Mouse (Mus musculus) midbrain, embryonic 12.5 days (tissue): ENCODE measurements around the gene Slc38a1. TPM values are rescaled to one million over a fixed set of nuclear protein-coding genes. Genes with fewer than 3 reads are reported as not detected.

Source experiments
- ATAC-seq: fragments of 200-750 bp; cut with Nextera tagmentation; 2 replicates; pipeline ENCODE4 v1.8.0; 2017; ENCODE audit warnings: low read depth, moderate TSS enrichment, moderate library complexity; ENCODE audit not compliant: low FRiP score
- H3K27ac ChIP-seq: fragments of 300-500 bp; sonication (generic); replicated peaks from 2 replicates; pipeline ENCODE4 v1.5.1; 2016; ENCODE audit warnings: mild to moderate bottlenecking
- H3K27me3 ChIP-seq: fragments of 300-500 bp; sonication (generic); 2 replicates; pipeline ENCODE4 v1.6.1; 2016; ENCODE audit warnings: mild to moderate bottlenecking
- H3K36me3 ChIP-seq: fragments of 300-500 bp; sonication (generic); 2 replicates; pipeline ENCODE4 v1.6.1; 2016
- H3K4me1 ChIP-seq: fragments of 300-500 bp; sonication (generic); 2 replicates; pipeline ENCODE4 v1.6.1; 2016
- H3K4me2 ChIP-seq: fragments of 300-500 bp; sonication (generic); replicated peaks from 2 replicates; pipeline ENCODE4 v1.6.1; 2016; ENCODE audit warnings: mild to moderate bottlenecking, moderate library complexity
- H3K4me3 ChIP-seq: fragments of 300-500 bp; sonication (generic); 2 replicates; pipeline ENCODE4 v1.5.1; 2016; ENCODE audit warnings: mild to moderate bottlenecking
- H3K9ac ChIP-seq: fragments of 300-500 bp; sonication (generic); replicated peaks from 2 replicates; pipeline ENCODE4 v1.6.1; 2016; ENCODE audit warnings: mild to moderate bottlenecking, moderate library complexity
- H3K9me3 ChIP-seq: fragments of 300-500 bp; sonication (generic); 2 replicates; pipeline ENCODE4 v1.6.1; 2016; ENCODE audit warnings: mild to moderate bottlenecking
- WGBS: fragments of 180-500 bp; shearing (Covaris S2); methylation state at CpG from one replicate; pipeline ENCODE4 v1.1.7; 2016; 5-methylcytosine and 5-hydroxymethylcytosine counted together
- polyA plus RNA-seq: library from polyadenylated mRNA; unstranded; fragments of >200 nt; fragmentation: Nextera tagmentation; extraction: Ambion mirVana; gene quantifications from 2 replicates; pipeline ENCODE4 v1.2.1, GENCODE M21; 2016

Gene Slc38a1
- polyA plus RNA-seq = 149 and 150 TPM in 2 replicates

- Histone ChIP-seq H3K27ac (peak within 1 kb of the TSS; percentile 100), H3K36me3 (peaks cover 11% of the 10 kb centered on the region; the same call in 1 of the 2 replicates), H3K27me3 (no peaks in the 10 kb centered on the region), H3K9me3 (no peaks in the 10 kb centered on the region), H3K4me3 (peak within 1 kb of the TSS; percentile 91), H3K4me1 (peaks cover 27% of the 10 kb centered on the region), H3K9ac (peak within 1 kb of the TSS; percentile 99), H3K4me2 (peak within 1 kb of the TSS; percentile 66)
- WGBS = under 1% methylated on average over 58 of the region's 70 CpGs
- peak; percentile 84 for ATAC-seq
These were observed at the start of gene Slc38a1 for GRCm38 (mm10) chr15:96642436-96643405. Gene Slc38a1, minus strand, starts transcription at chr15:96642913.

DNA sequence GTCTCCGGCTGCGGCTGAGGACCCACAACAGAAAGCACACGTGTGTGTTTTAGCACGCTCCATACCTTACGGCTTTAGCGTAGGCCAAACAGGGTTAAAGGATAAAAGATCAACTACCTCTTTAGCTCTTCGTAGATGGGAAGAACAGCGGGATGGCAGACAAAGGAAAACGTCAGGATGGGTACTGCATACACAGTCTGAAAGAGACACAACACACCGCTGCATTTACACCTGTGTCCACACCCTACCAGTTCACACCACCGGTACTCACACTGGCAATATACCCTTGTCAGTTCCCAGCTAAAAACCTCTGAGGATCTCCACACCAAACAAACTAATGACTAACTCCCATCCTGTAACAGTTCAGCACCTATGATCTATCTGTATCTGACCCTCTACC lies 49.7 kb upstream of the Slc38a1 start:
- ATAC-seq = no peak
- no peak overlapping the region for H3K27ac ChIP-seq
- H3K36me3 ChIP-seq = peaks cover 90% of the 10 kb centered on the region
- H3K4me1 ChIP-seq = peaks cover 20% of the 10 kb centered on the region
- H3K4me3 ChIP-seq = no peak overlapping the region
- no peak overlapping the region for H3K9ac ChIP-seq
- H3K9me3 ChIP-seq = no peaks in the 10 kb centered on the region
- no peaks in the 10 kb centered on the region for H3K27me3 ChIP-seq
- H3K4me2 ChIP-seq = no peak overlapping the region
- WGBS = 95% methylated on average over 11 of the region's 11 CpGs

DNA sequence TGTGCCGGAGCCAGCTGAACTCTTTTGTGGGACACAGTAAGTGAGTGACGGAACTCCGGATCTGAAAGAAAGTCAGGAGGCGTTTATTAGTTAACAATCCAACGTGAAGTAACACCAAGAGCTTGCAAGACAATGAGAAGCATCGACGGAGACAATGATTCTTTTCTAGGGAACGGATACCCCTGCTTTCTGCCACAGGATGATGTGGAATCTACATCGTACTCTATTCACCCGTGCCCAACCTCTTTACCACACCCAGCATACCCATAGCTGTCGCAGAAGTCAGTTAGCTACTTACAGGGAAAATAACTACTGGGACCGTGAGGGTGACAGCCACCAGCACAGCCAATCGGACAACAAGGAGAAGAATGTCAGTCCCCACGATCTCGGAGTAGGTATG lies 48.7 kb upstream of the Slc38a1 start:
- no peaks in the 10 kb centered on the region for H3K9me3 ChIP-seq
- no peak overlapping the region for H3K4me2 ChIP-seq
- H3K4me1 ChIP-seq = peaks cover 10% of the 10 kb centered on the region
- 91% methylated on average over 15 of the region's 15 CpGs for WGBS
- H3K36me3 ChIP-seq = peaks cover 86% of the 10 kb centered on the region
- no peak overlapping the region for H3K4me3 ChIP-seq
- no peaks in the 10 kb centered on the region for H3K27me3 ChIP-seq
- no peak overlapping the region for H3K9ac ChIP-seq
- no peak for ATAC-seq
- no peak overlapping the region for H3K27ac ChIP-seq

DNA sequence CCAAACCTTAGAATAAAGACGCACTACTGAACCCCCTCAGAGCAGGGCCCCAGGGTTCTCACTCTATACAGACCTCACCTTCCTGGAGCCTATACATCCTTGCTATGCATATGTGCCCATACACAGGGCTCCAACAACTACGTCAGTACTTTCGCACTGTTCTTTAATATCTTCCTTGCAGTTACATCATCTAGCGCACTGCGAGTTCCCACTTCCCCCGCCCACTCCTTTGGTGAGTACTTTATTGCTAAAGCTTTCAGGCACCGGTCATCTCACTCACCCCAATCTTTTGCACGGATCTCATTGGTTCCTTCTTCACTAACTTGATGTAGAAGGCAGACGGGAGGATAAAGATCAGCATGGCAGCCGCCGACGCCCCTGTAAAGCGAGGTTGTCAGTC lies 48.1 kb upstream of the Slc38a1 start:
- Histone ChIP-seq H3K9me3 (no peaks in the 10 kb centered on the region), H3K27ac (no peak overlapping the region), H3K9ac (no peak overlapping the region), H3K4me3 (no peak overlapping the region), H3K4me1 (peaks cover 4% of the 10 kb centered on the region; the same call in 1 of the 2 replicates), H3K36me3 (peaks cover 81% of the 10 kb centered on the region), H3K27me3 (no peaks in the 10 kb centered on the region), H3K4me2 (no peak overlapping the region)
- 95% methylated on average over 13 of the region's 13 CpGs for WGBS
- ATAC-seq = no peak

GRCm38 (mm10) chr15:96689919-96690318 lies 47.2 kb upstream of the Slc38a1 start:
- H3K4me1 ChIP-seq = no peaks in the 10 kb centered on the region
- ATAC-seq = no peak
- no peak overlapping the region for H3K27ac ChIP-seq
- no peak overlapping the region for H3K4me3 ChIP-seq
- no peak overlapping the region for H3K4me2 ChIP-seq
- WGBS = 93% methylated on average over 9 of the region's 9 CpGs
- H3K36me3 ChIP-seq = peaks cover 72% of the 10 kb centered on the region
- no peaks in the 10 kb centered on the region for H3K9me3 ChIP-seq
- no peaks in the 10 kb centered on the region for H3K27me3 ChIP-seq
- no peak overlapping the region for H3K9ac ChIP-seq

DNA sequence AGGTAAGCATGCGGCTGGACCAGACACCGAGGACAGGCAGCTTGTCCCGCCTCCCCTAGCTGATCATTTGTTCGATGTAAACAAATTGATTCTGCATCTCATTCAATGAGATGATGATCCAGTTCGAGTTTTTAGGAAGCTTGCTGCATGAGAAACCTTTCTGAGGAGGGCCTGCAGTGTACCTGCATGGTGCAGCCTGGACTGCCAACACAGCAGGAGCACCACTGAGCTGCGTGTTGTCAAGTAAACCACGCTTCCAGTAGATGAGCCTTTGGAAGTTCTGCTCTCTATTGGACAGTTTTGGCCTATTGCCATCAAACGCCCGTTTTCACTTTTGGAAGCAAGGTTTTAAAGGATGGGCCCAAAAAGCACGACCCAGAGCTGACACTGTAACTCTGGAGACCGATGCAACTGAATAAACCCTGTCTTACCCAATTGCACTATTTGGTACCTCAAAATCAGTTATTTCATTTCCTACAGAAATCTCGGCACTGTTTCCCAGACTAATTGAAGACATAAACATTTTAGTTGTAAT lies 46.1 kb upstream of the Slc38a1 start:
- Histone ChIP-seq H3K36me3 (peaks cover 62% of the 10 kb centered on the region), H3K9me3 (no peaks in the 10 kb centered on the region), H3K9ac (no peak overlapping the region), H3K27me3 (no peaks in the 10 kb centered on the region), H3K4me2 (no peak overlapping the region), H3K4me3 (no peak overlapping the region), H3K27ac (no peak overlapping the region), H3K4me1 (peaks cover 2% of the 10 kb centered on the region; the same call in 1 of the 2 replicates)
- ATAC-seq = no peak
- WGBS = 94% methylated on average over 12 of the region's 12 CpGs

DNA sequence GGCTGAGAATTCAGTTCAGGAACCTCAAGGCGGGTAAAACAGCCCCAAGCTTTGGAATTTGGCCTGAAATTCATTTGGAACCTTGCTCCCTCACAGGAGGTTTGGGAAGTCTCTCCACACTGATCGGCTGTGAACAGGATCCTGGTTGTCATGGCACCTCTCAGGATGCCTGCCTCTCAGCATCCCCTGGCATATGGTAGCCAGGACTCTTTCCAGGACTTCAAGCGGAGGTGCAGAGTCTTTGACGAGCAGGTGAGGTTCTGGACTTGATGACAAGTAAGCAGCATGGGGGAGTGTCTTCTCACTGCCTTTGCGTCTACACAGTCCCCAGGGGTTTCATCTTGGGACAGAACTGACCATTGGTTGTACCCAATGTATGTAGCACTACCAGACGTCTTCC lies 45.3 kb upstream of the Slc38a1 start:
- Histone ChIP-seq H3K9me3 (no peaks in the 10 kb centered on the region), H3K4me1 (peaks cover 2% of the 10 kb centered on the region; the same call in 1 of the 2 replicates), H3K36me3 (peaks cover 54% of the 10 kb centered on the region), H3K4me2 (no peak overlapping the region), H3K27ac (no peak overlapping the region), H3K4me3 (no peak overlapping the region), H3K27me3 (no peaks in the 10 kb centered on the region), H3K9ac (no peak overlapping the region)
- 86% methylated on average over 6 of the region's 6 CpGs for WGBS
- ATAC-seq = no peak

DNA sequence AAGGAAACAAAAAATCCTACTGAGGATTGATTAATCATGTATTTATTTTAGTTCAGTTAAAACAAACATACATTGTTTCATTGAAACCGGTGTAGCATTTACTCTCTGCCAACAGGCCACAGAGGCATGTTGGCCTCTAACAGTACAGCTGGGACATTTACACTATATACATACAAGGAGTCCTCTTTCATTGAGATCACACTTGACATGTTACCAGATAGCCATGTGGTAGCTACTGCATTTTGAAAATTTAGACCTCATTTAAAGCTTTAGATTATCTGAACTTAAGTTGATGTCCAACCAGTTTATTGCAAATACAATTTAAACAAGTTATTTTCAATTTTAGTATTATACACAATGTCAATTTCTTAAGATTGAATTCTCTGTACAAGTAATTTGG lies 44.7 kb upstream of the Slc38a1 start:
- Histone ChIP-seq H3K27ac (no peak overlapping the region), H3K4me2 (no peak overlapping the region), H3K4me1 (peaks cover 2% of the 10 kb centered on the region; the same call in 1 of the 2 replicates), H3K9ac (no peak overlapping the region), H3K27me3 (no peaks in the 10 kb centered on the region), H3K36me3 (peaks cover 47% of the 10 kb centered on the region), H3K9me3 (no peaks in the 10 kb centered on the region), H3K4me3 (no peak overlapping the region)
- no peak for ATAC-seq
- 69% methylated on average over 1 of the region's 1 CpGs for WGBS

DNA sequence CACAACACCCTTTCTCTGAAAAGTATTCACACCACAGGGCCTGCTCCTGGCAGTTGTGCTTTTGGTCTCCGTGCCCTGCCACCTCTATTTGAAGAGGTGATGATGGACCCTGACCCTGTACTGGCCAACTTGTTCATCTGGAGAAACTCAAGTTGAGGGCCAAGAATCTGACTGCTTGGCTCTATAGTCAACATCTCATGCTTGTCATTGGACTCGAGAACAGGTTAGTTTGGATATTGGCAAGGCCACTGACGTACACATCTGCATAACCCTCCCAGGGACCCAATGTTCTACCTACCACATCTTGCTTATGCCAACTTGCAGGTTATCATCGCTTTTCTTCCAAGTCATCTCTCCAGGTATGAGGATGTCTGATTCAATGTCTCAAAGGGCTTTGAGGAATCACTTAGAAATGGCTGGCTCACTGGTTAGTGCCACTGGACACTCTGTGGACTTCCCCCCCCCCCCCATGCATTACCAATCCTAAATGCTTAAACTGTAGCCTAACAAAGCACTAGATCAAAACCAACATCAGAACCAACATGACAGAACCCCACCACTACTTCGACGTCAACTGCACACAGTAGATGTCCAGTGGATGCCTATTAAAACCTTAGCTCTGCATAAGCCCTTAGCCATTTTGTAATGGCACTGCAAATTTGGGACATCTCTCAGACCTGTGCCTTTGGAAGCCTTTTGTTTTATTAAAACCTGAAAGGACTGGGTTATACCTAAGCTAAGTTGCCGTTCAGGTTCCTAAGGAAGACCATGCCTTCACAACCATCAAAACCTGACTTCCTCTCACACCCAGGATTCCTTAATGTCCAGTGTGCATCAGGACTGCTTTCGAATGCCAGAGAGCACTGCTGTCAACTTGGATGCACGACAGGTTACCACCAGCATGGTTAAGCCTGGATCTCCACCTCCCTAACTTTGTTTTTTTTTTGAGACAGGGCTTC lies 43.8 kb upstream of the Slc38a1 start:
- Histone ChIP-seq H3K9me3 (no peaks in the 10 kb centered on the region), H3K4me3 (no peak overlapping the region), H3K36me3 (peaks cover 38% of the 10 kb centered on the region), H3K4me2 (no peak overlapping the region), H3K4me1 (peaks cover 2% of the 10 kb centered on the region; the same call in 1 of the 2 replicates), H3K27me3 (no peaks in the 10 kb centered on the region), H3K27ac (no peak overlapping the region), H3K9ac (no peak overlapping the region)
- no peak for ATAC-seq
- 88% methylated on average over 9 of the region's 9 CpGs for WGBS

DNA sequence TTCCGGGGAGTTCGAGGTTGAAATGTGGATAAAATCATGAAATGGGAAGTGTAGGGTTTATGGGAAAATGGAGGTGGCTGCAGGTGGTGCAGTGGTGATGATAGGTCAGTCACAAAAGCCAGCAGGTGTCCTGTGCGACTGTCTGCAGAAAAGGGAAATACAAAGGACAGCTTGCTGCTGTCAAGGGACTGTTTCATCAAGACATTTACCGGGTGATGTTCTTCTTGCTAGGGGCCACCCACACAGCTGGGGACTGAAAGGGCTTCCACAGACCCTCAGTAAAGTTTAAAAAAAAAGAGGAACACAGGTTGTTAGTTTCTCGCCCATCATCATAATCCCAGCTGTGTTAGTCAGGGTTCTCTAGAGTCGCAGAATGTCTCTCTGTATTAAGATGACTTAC lies 42.6 kb upstream of the Slc38a1 start:
- Histone ChIP-seq H3K27me3 (no peaks in the 10 kb centered on the region), H3K4me3 (no peak overlapping the region), H3K4me2 (no peak overlapping the region), H3K9ac (no peak overlapping the region), H3K4me1 (peaks cover 2% of the 10 kb centered on the region; the same call in 1 of the 2 replicates), H3K27ac (no peak overlapping the region), H3K36me3 (peaks cover 26% of the 10 kb centered on the region), H3K9me3 (no peaks in the 10 kb centered on the region)
- ATAC-seq = no peak
- 69% methylated on average over 6 of the region's 6 CpGs for WGBS

- no peak overlapping the region for H3K4me3 ChIP-seq
- no peaks in the 10 kb centered on the region for H3K9me3 ChIP-seq
- peaks cover 2% of the 10 kb centered on the region; the same call in 1 of the 2 replicates for H3K4me1 ChIP-seq
- H3K36me3 ChIP-seq = peaks cover 21% of the 10 kb centered on the region
- no peak for ATAC-seq
- H3K9ac ChIP-seq = no peak overlapping the region
- 52% methylated on average over 11 of the region's 11 CpGs for WGBS
- H3K27ac ChIP-seq = no peak overlapping the region
- H3K4me2 ChIP-seq = no peak overlapping the region
- H3K27me3 ChIP-seq = 0 out of 2 replicates have a peak, but pooled peaks cover 5% of the 10 kb centered on the region
These were observed 41.6 kb upstream of the Slc38a1 start for GRCm38 (mm10) chr15:96684132-96684830.
